23 mouse cellular contexts compared by ENCODE assay signal in genomic region chr1:23576150-23576549, GRCm38 (mm10).
"Had no signal": no experiment of that assay in that cellular context is flagged by ENCODE, and none has a peak within 500 bp of the region (broad histone marks: within the 10 kb centered on the region; RNA-seq: fewer than 3 reads in every experiment).

No protein-coding gene starts in this region.

- H3K4me3 ChIP-seq: layer of hippocampus, adult 2 months; limb, embryonic 10.5 days; limb, embryonic 13.5 days; liver, embryonic 12.5 days; liver, embryonic 15.5 days; lung, embryonic 15.5 days; megakaryocyte, embryonic 14.5 days; midbrain, embryonic 12.5 days had no signal

- H3K27me3 ChIP-seq: limb, embryonic 13.5 days; liver, embryonic 12.5 days; liver, embryonic 15.5 days; lung, embryonic 15.5 days; megakaryocyte, embryonic 14.5 days; midbrain, embryonic 12.5 days had no signal

- H3K4me1 ChIP-seq: limb, embryonic 10.5 days; limb, embryonic 13.5 days; liver, embryonic 12.5 days; liver, embryonic 15.5 days; lung, embryonic 15.5 days; megakaryocyte, embryonic 14.5 days; midbrain, embryonic 12.5 days had no signal

- DNase-seq: kidney, adult 2 months; kidney, postnatal 25 days; layer of hippocampus, adult 9-11 months; liver; lung, adult 18-20 months; lung, postnatal 10 days; lung, postnatal 36 days; retina, postnatal 1 day; right cerebral cortex, postnatal 25 days; spleen, adult 18-20 months; thymus, adult 2 months; thymus, postnatal 14 days; thymus, postnatal 4 days had no signal

- H3K9me3 ChIP-seq: limb, embryonic 10.5 days; limb, embryonic 13.5 days; liver, embryonic 12.5 days; liver, embryonic 15.5 days; lung, embryonic 15.5 days; midbrain, embryonic 12.5 days had no signal

- H3K27ac ChIP-seq: kidney, postnatal 0 days; layer of hippocampus, adult 2 months; limb, embryonic 10.5 days; limb, embryonic 13.5 days; liver, embryonic 12.5 days; liver, embryonic 15.5 days; lung, embryonic 15.5 days; midbrain, embryonic 12.5 days had no signal

- H3K36me3 ChIP-seq: limb, embryonic 10.5 days; limb, embryonic 13.5 days; liver, embryonic 12.5 days; liver, embryonic 15.5 days; lung, embryonic 15.5 days; midbrain, embryonic 12.5 days had no signal

- H3K9ac ChIP-seq: limb, embryonic 13.5 days; liver, embryonic 12.5 days; liver, embryonic 15.5 days; lung, embryonic 15.5 days; midbrain, embryonic 12.5 days had no signal

- H3K4me2 ChIP-seq: limb, embryonic 13.5 days; liver, embryonic 12.5 days; liver, embryonic 15.5 days; lung, embryonic 15.5 days; midbrain, embryonic 12.5 days had no signal

- ATAC-seq: intestine, postnatal 0 days; liver, embryonic 12.5 days had no signal
